Mouse (Mus musculus): ENCODE data around the gene Map4.
A peak's percentile ranks its signal among the peaks of the same experiment; 100 is the strongest.
"Not testable (repeated sequence)": the region's sequence is repeated elsewhere in the genome, so short reads cannot be mapped to it uniquely, and the experiment has no call there.

The Map4 gene

GRCm38 (mm10) chr9:109929131-109929530, 2.1 kb upstream of the Map4 start:
- DNase-seq (ENCODE audit: low spot score), result no peak

DNA sequence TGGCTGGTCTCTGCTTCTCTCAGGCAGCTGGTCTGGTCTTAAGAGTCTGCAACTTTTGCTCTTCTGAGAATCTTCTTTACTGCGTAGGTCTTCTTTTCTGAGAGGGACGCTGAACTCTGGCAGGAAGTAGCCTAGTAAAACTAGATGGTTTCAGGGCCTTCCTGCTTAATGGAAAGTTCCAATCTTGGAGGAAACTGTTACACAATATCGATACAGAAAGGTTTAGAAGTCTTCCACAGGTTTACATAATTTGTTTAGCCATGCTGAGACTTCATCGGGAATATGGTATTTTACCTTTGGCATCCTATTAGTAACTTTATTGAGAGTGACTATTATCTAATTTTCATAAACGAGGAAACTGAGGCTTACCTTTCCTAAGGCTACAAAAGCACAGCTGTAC, 1.2 kb upstream of the Map4 start:
- DNase-seq (ENCODE audit: low spot score), result no peak

- DNase-seq (ENCODE audit: low spot score), result no peak
Observed at GRCm38 (mm10) chr9:109930752-109931151, 508 bp upstream of the Map4 start.

DNA sequence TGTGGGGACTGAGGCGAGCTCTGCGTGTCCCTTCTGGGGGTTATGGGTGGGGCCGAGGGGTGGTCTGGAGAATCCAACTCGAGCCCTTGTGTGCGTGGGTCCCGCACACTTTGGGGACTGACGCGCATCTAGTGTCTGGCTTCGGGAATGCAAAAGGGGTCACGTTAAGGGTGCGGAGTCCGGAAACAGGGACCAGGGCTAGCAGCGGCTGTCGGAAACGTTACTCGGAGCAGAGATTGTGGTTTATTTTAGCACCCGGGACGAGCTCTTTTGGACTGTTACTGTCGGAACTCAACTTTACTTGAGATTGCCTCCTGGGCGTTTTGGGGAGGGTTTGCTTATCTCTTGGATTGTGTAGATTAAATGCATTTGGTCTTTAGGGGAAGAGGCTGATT, 1.1 kb downstream of the Map4 start:
- DNase-seq (ENCODE audit: low spot score), result no peak

DNA sequence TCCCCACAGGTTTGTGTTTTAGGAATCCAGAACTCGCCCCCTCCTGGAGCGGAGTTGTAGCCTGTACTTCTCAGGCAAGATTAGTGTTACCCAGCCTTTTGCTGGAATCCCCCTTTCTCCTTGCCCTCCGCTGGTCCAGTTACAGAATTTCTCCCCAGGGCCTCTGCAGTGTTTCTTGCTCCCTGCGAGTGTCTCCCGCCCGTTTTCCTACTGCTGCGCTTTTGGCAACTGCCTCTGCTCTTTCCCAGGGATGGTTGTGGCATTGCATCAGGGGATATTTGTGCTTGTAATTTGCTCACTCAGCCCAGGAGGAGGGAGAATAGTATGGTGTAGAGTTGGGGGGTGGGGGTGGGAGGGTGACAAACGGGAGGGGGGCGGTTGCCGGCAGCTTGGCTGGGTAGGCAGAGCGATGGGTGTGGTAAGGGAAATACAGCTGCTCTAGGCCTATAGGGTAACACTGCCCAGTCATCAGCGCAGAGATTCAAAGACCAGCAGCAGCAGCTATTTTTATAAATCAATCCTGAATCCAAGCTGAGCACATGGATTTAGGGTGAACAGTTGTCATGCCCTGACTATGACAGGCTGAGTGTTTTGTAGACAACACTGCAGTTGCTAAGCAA, 1.6 kb downstream of the Map4 start:
- peak; percentile 23 for DNase-seq (ENCODE audit: low spot score)

- no peak for DNase-seq (ENCODE audit: low spot score)
Observed at GRCm38 (mm10) chr9:109939401-109939800, 8.1 kb downstream of the Map4 start.

GRCm38 (mm10) chr9:109942796-109943195, 11.5 kb downstream of the Map4 start:
- DNase-seq (ENCODE audit: low spot score), result no peak

DNA sequence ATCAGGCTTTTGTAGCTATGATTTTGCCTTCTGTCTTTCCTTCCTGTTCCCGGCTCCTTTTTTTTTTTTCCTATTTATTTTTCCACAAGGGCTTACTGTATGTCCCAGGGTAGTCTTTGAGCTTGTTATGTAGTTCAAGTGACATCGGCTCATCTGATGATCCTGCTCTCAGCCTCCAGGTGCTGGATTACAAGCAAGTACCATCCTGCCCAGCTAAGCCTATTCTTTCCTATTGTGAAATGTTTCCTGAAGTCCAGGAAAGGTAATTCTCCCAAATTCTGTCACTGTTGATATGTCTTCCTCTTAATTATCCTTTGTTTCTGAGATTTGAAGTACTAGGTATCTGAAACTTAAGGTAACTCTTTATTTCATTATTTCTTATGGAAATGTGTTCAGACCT, 13.5 kb downstream of the Map4 start:
- no peak for DNase-seq (ENCODE audit: low spot score)

DNA sequence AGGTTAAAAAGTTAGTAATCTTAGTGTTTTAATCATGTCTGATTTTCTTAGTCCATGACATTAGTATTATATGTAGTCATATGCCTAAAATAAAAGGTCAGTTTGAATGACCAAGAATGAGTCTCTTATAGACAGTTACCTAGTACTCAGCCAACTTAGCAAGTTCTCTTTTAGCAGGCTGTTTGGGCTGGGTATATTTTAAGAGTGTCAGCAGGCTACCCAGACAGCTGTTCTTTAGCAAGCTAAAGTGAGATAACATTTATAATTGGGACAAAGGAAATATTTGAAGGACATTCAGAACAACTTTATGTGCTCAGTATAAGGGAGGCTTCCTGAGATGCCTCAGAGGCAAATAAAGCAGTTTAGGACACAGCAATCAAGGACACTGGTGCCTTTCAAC, 17.3 kb downstream of the Map4 start:
- no peak for DNase-seq (ENCODE audit: low spot score)

DNA sequence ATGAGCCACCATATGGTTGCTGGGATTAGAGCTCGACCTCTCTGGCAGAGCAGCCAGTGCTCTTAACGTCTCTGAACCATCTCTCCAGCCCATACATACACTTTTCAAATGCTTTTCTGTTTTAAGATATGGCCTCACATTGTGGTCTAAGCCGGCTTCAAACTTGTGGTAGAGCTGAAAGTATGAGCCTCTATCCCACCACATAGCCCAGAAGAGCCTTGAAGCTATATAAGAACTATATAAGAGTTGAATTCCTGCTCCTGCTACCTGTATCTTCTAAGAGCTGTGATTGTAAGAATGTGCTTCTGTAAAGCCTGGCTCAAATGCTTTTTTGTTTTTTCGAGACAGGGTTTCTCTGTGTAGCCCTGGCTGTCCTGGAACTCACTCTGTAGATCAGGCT, 18.5 kb downstream of the Map4 start:
- no peak for DNase-seq (ENCODE audit: low spot score)

- DNase-seq (ENCODE audit: low spot score), result no peak
Observed at GRCm38 (mm10) chr9:109953538-109953937, 22.3 kb downstream of the Map4 start.

GRCm38 (mm10) chr9:109954631-109955030, 23.4 kb downstream of the Map4 start:
- DNase-seq (ENCODE audit: low spot score), result no peak

GRCm38 (mm10) chr9:109959456-109960150, 28.3 kb downstream of the Map4 start:
- no peak for DNase-seq (ENCODE audit: low spot score)

GRCm38 (mm10) chr9:109960593-109960992, 29.3 kb downstream of the Map4 start:
- no peak for DNase-seq (ENCODE audit: low spot score)

- DNase-seq (ENCODE audit: low spot score), result no peak
Observed at GRCm38 (mm10) chr9:109964761-109965160, 33.5 kb downstream of the Map4 start.

DNA sequence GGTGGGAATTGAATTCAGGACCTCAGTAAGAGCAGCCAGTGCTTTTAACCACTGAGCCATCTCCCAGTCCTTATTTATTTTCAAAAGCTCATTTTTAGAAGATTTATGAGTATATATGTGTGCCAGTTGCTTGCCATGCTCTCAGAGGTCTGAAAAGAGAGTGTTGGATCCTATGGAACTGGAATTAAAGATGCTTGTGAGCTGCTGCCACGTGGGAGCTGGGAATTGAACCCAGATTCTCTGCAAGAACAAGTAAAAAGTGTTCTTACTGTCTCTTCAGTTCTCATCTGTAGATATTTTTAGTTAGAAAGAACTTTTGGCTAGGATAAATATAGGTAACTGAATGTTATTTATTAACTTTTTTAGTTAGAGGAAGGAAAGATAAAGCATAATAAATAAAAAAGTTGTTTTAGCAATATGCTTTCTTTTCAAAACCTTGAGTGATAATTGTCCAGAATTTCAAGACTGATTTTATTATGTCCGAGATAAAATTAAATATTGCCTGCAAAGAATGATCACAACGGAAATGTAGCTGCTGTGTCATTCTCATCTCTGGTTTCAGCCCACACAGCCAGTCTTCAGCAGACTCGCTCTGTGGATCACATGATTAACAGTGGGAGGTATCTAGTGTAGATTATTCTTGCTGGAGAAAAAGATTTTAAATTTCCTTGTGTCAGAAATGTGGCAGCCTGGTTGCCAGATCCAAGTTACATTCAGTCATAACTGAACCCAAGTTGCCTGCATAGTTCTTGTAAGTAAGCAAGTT, 37.3 kb downstream of the Map4 start:
- DNase-seq (ENCODE audit: low spot score), result no peak

GRCm38 (mm10) chr9:109969181-109969580, 37.9 kb downstream of the Map4 start:
- DNase-seq (ENCODE audit: low spot score), result no peak

DNA sequence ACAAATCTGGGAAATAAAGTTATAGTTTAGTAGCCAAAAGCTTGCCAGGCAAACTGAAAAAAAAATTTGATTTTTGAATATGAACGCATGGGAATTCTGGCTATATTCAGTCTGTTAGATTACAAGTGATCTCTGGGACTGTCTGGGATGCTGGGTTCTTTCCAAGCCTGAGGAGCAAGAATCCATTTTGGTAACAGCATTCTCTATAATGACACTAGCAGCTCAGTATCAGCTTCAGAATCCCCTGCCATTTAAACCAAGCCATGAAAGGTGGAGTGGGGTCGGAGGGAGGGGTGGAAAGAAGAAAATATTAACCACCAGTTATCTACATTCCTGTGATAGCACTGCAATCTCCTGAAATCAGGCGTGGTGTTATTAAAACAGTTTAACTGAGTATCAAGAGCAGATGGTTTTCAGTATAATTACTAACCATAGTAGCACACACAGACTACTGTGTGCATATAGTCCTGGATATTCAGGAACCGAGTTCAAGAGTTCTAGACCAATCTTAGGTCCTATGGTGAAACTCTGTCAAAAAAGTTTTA, 38.6 kb downstream of the Map4 start:
- no peak for DNase-seq (ENCODE audit: low spot score)

- not testable (repeated sequence) for DNase-seq (ENCODE audit: low spot score)
Observed at GRCm38 (mm10) chr9:109971711-109972110, 40.5 kb downstream of the Map4 start.

DNA sequence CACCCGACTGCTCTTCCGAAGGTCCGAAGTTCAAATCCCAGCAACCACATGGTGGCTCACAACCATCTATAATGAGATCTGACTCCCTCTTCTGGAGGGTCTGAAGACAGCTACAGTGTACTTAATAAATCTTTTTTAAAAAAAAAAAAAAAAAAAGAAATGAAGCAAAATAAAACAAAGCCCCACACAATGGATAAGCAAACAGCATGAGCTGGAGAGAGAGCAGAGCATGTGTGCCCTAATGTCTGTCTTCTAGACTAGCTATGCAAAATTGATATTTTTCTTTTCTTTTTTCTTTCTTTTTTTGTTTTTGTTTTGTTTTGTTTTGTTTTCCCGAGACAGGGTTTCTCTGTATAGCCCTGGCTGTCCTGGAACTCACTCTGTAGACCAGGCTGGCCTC, 49.0 kb downstream of the Map4 start:
- not testable (repeated sequence) for DNase-seq (ENCODE audit: low spot score)

DNA sequence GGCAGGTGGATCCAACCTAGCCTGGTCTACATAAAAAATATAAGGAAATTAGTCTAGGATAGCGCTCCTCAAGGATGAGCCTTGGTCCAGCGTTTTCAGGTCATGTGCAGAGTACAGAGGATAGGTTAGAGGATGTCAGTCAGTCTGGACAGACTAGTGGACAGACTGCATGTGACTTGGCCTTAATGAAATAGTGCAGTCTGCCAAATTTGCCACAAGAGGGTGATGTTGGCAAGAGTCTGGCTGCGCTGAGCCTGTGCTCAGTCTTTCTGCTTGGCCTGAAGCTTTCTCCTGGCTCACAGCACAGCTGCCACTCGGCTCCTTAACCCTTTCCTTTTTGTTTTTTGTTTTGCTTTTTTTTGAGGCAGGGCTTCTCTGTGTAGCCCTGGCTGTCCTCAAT, 54.2 kb downstream of the Map4 start:
- peak; percentile 61 for DNase-seq (ENCODE audit: low spot score)

DNA sequence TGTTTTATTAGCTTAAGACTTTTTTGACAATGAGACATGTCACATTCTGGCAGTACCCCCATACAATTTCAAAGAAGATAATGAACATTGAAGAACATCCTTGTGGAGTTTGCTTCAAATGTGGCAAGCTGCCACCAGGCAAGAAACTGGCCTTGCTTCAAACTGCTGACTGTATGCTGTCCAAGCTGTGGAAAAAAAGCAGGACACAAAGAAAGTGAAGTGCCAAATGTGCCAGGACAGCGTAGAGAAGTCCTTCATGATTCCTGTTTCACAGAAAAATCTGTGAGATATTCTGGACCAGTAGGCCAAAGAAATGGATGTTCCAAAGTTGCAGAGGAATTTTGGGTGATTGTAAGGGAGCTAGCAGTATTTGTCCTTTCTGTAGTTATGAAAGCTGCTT, 57.8 kb downstream of the Map4 start:
- no peak for DNase-seq (ENCODE audit: low spot score)

DNA sequence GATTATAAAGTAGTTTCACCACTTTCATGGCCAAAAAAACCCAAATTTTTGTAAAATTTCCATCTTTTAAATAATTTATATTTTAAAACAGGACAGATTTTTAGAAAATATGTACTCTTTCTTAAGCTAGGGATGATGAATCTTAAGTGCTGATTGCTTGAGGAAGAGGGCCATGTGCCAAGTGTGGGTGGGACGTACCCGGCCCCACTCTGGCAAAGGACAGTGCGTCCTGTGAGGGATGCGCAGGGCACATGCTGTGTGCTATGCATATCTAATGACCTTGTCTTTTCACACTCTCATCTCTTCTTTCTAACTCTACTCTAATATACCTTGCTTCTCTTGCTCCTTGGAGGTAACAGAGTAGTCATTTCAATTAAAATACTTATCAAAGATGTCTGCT, 66.2 kb downstream of the Map4 start:
- DNase-seq (ENCODE audit: low spot score), result no peak
